Mouse (Mus musculus): ENCODE results near the gene St6galnac6. TPM values are rescaled to one million over a fixed set of nuclear protein-coding genes. Genes with fewer than 3 reads are reported as not detected.
A peak's percentile ranks its signal among the peaks of the same experiment; 100 is the strongest.

The St6galnac6 gene
- polyA plus RNA-seq, 1 experiment from 2014 or later, result 8.3 TPM

DNA sequence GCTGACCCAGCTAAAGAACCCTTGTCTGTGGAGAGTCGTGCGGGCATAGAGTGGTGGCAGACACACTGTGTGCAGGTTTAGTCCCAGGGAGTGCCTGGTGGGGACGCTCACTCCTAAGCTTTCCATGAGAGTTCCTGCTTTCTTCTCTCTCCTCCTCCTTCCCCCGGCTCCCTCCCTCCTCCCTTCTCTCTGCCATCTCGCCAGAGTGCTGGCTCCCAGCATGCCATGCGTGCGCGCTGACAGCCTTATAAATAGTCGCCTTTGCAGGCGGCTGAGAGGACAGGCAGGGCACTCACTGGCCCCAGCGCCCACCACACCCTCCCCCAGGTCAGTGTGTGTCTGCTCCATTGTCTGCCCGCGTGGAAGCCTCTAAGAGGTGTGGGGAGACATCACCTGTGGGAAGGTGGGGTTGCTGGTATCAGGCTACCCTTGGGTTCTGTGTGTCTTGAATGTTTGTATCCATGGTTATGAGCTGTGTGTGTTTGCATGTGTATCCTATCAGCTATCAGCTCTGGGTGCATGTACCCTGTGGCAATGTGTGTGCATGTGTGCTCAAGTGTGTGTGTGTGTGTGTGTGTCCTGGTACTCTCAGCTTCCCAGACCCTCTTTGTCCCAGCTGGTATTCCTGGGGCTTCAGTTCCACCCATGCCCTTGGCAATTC lies 25.8 kb downstream of the St6galnac6 start:
- H3K9ac ChIP-seq (ENCODE audit: low read depth, low read length), result no peak overlapping the region
- peak; percentile 37 for TF ChIP-seq CTCF (IDR thresholded peaks at IDR 0.05; ENCODE audit: low read depth)
- H3K4me2 ChIP-seq (replicated peaks; ENCODE audit: low read depth), result peak overlapping the region; percentile 55
- 0 out of 2 replicates have a peak overlapping the region, but pooled peaks have one; percentile 9 for H3K4me3 ChIP-seq (ENCODE audit: low read depth, low read length)
- H3K27me3 ChIP-seq (replicated peaks; ENCODE audit: control insufficient read depth, insufficient read depth, low read length), result no peaks in the 10 kb centered on the region
- H3K36me3 ChIP-seq (ENCODE audit: control insufficient read depth, insufficient read depth), result no peaks in the 10 kb centered on the region
- 10% methylated on average over 13 of the region's 13 CpGs for WGBS
- H3K4me1 ChIP-seq (replicated peaks; ENCODE audit: control insufficient read depth, insufficient read depth, low read length), result peaks cover 17% of the 10 kb centered on the region; the same call in 1 of the 2 replicates
- ATAC-seq, result no peak
- no peaks in the 10 kb centered on the region for H3K9me3 ChIP-seq (ENCODE audit: control insufficient read depth)
- H3K27ac ChIP-seq (ENCODE audit: low read depth, low read length), result peak overlapping the region; percentile 54; the same call in 1 of the 2 replicates

DNA sequence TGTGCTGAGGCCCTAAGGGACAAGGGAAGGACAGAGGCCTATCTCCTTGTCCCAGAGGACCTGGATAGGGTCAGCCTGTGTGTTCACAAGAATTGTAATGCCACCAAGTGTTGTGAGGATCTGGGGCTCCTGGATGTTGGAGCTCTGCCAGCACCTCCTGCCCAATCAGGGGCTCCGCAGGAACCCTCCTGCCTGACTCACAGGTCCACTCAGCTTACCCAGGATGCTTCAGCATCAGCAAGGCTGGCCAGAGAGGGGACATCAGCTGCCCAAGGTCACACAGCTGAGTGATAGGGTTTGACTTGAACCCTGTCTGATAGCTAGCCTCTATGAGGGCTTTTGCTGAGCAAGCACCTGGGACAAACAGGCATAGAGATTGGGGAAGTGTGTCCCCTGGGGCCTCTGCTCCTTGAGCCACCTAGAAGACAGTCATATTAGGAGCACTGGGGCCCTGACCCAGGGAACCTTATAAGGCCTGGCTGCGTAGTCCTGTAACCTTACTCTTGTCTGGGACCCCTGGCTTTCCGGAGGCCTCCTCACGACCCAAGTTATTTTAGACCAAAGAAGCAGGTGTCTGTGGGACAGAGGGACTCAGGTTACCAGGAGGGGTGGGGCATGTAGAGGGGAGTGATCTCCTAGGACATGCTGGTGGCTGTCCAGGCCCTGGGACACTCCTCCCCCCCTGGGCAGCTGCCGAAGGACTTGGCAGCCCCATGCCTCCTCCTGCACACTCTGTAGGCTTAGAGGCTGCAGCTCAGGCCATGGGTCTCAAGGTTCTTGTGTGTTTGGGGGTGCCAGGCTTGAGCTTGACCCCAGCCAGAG lies 26.6 kb downstream of the St6galnac6 start:
- TF ChIP-seq CTCF (IDR thresholded peaks at IDR 0.05; ENCODE audit: low read depth), result no peak
- peaks cover 10% of the 10 kb centered on the region; the same call in 1 of the 2 replicates for H3K4me1 ChIP-seq (replicated peaks; ENCODE audit: control insufficient read depth, insufficient read depth, low read length)
- no peaks in the 10 kb centered on the region for H3K9me3 ChIP-seq (ENCODE audit: control insufficient read depth)
- ATAC-seq, result no peak
- peak overlapping the region; percentile 55; the same call in 1 of the 2 replicates for H3K4me2 ChIP-seq (replicated peaks; ENCODE audit: low read depth)
- H3K4me3 ChIP-seq (ENCODE audit: low read depth, low read length), result no peak overlapping the region
- H3K9ac ChIP-seq (ENCODE audit: low read depth, low read length), result no peak overlapping the region
- 47% methylated on average over 5 of the region's 5 CpGs for WGBS
- H3K27me3 ChIP-seq (replicated peaks; ENCODE audit: control insufficient read depth, insufficient read depth, low read length), result no peaks in the 10 kb centered on the region
- peak overlapping the region; percentile 54; the same call in 1 of the 2 replicates for H3K27ac ChIP-seq (ENCODE audit: low read depth, low read length)
- H3K36me3 ChIP-seq (ENCODE audit: control insufficient read depth, insufficient read depth), result no peaks in the 10 kb centered on the region

DNA sequence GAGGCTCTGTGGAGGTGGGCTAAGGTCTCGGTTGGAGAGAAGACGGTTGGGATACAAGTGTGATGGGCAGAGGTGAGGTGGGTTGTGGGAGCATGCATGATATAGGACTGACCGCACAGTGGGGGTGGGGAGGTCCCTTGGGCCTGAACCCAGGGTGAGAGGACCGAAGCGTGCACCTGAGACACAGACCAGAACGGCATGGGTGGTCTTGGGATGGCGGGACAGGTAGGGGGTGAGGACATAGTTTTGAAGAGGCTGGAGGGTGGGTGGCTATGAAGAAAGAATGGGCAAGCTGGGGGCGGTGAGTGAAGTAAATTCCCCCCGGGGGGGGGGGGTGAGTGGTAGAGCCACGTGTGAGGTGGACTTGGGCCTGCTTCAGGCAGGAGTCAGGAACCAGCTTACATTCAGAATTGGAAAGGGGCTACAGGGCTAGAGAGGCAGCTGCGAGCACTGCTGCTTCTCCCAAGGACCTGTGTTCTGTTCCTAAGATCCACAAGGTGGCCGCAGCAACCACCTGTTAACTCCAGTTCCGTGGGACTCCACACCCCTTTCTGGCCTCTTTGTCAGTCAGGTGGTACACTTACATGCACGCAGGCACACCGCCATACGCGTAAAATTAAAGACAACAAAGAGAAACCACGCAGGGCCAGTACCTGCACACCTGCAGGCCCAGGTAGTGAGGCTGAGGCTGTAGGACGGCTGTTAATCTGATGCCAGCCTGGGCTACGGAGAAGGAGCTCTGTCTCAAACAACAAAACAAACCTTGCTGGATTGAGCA lies 27.9 kb downstream of the St6galnac6 start:
- H3K9ac ChIP-seq (ENCODE audit: low read depth, low read length), result no peak overlapping the region
- TF ChIP-seq CTCF (IDR thresholded peaks at IDR 0.05; ENCODE audit: low read depth), result no peak
- no peak overlapping the region for H3K4me2 ChIP-seq (replicated peaks; ENCODE audit: low read depth)
- no peak overlapping the region for H3K4me3 ChIP-seq (ENCODE audit: low read depth, low read length)
- no peaks in the 10 kb centered on the region for H3K9me3 ChIP-seq (ENCODE audit: control insufficient read depth)
- peaks cover 10% of the 10 kb centered on the region; the same call in 1 of the 2 replicates for H3K4me1 ChIP-seq (replicated peaks; ENCODE audit: control insufficient read depth, insufficient read depth, low read length)
- H3K27me3 ChIP-seq (replicated peaks; ENCODE audit: control insufficient read depth, insufficient read depth, low read length), result no peaks in the 10 kb centered on the region
- peak; percentile 16; the same call in 1 of the 2 replicates for ATAC-seq
- H3K36me3 ChIP-seq (ENCODE audit: control insufficient read depth, insufficient read depth), result no peaks in the 10 kb centered on the region
- WGBS, result 61% methylated on average over 20 of the region's 20 CpGs
- H3K27ac ChIP-seq (ENCODE audit: low read depth, low read length), result no peak overlapping the region

DNA sequence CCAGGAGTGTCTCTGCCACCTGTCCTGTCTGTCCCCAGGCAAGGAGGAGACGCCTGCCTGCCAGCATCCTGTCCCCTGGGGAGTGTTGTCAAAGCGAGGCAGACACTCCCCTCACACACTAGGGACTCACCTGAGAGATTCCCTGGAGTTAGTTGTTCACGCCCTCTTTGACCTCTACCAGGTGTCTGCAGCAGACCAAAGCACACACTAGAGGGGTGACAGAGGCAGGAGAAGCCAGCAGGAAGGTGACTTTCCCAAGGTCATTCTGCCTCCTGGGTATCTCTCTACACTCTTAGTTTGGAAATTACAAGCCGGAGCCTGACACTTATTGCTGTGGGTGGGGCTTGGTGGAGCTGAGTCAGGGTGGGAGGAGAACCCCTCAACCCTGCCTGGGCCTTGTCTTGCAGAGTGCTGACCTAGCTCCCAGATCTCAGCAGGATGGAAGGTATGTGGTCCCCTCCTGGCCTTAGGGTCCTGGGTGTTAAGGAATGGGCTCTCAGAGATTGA lies 28.6 kb downstream of the St6galnac6 start:
- Histone ChIP-seq H3K36me3 (ENCODE audit: control insufficient read depth, insufficient read depth) (no peaks in the 10 kb centered on the region), H3K27ac (ENCODE audit: low read depth, low read length) (peak overlapping the region; percentile 21; the same call in 1 of the 2 replicates), H3K4me2 (replicated peaks; ENCODE audit: low read depth) (no peak overlapping the region), H3K4me1 (replicated peaks; ENCODE audit: control insufficient read depth, insufficient read depth, low read length) (peaks cover 10% of the 10 kb centered on the region; the same call in 1 of the 2 replicates), H3K9ac (ENCODE audit: low read depth, low read length) (no peak overlapping the region), H3K27me3 (replicated peaks; ENCODE audit: control insufficient read depth, insufficient read depth, low read length) (no peaks in the 10 kb centered on the region), H3K9me3 (ENCODE audit: control insufficient read depth) (no peaks in the 10 kb centered on the region), H3K4me3 (ENCODE audit: low read depth, low read length) (no peak overlapping the region)
- ATAC-seq, result no peak
- 40% methylated on average over 4 of the region's 4 CpGs for WGBS
- TF ChIP-seq CTCF (IDR thresholded peaks at IDR 0.05; ENCODE audit: low read depth), result no peak

DNA sequence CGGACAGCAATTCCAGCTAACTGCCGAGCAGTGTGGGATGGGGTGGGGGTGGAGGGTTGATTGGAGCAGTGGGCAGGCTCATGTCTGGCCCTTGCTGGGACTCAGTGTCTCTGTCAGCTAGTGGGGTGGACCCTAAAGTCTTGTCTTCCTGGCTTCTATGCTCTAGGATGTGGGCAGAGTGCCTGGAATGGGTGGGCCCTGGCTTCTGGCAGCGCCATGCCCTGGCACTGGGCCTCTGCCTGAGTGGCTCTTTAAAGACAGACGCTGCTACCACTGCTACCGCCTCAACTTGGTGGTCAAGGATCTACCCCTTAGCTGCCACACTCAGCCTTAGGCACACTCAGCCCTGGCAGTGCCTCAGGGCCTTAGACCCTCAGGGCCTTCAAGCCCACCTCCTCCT lies 29.2 kb downstream of the St6galnac6 start:
- Histone ChIP-seq H3K27me3 (replicated peaks; ENCODE audit: control insufficient read depth, insufficient read depth, low read length) (no peaks in the 10 kb centered on the region), H3K4me1 (replicated peaks; ENCODE audit: control insufficient read depth, insufficient read depth, low read length) (peaks cover 10% of the 10 kb centered on the region; the same call in 1 of the 2 replicates), H3K9ac (ENCODE audit: low read depth, low read length) (no peak overlapping the region), H3K4me3 (ENCODE audit: low read depth, low read length) (no peak overlapping the region), H3K9me3 (ENCODE audit: control insufficient read depth) (no peaks in the 10 kb centered on the region), H3K36me3 (ENCODE audit: control insufficient read depth, insufficient read depth) (no peaks in the 10 kb centered on the region), H3K27ac (ENCODE audit: low read depth, low read length) (no peak overlapping the region), H3K4me2 (replicated peaks; ENCODE audit: low read depth) (no peak overlapping the region)
- no peak for TF ChIP-seq CTCF (IDR thresholded peaks at IDR 0.05; ENCODE audit: low read depth)
- ATAC-seq, result no peak
- 63% methylated on average over 5 of the region's 5 CpGs for WGBS
